Mouse (Mus musculus) olfactory bulb, adult 2 months (tissue): ENCODE measurements at regions not wholly inside any gene's neighbourhood (a gene's known extent, or its start where the extent isn't known, plus 50 kb on each side); places are given as distances from the start of the nearest gene placed in this dataset.

Experiments used
- CTCF ChIP-seq: fragments of 200-500 bp; IDR thresholded peaks from 2 replicates; pipeline ENCODE4 v1.5.1; 2012; ENCODE audit warnings: low read depth, mild to moderate bottlenecking, low read length, moderate library complexity; ENCODE audit not compliant: insufficient read depth
- POLR2A ChIP-seq: fragments of 200-500 bp; IDR thresholded peaks from 2 replicates; pipeline ENCODE4 v1.6.1; 2012; ENCODE audit warnings: mild to moderate bottlenecking, low read depth, low read length, moderate library complexity; ENCODE audit not compliant: insufficient read depth

DNA sequence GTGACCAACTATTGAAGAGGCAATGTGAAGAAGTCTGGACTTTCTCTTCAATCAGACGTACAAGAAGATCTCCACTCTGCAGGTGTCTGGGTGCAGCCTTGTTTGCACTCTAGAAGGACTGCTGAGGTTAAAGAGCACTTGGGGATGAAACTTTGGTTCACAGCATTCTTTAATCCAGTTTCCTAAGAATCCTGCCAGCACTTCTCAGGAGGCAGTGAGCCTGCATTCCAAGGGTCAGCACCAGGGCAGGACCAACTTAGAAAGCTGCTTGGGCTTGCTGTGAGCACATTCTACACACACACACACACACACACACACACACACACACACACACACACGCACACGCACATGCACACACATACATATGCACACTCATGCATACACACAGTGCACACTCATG lies 304.4 kb downstream of the Hlx start:
- TF ChIP-seq POLR2A (no peak), CTCF (no peak)
